In the genomic region with DNA sequence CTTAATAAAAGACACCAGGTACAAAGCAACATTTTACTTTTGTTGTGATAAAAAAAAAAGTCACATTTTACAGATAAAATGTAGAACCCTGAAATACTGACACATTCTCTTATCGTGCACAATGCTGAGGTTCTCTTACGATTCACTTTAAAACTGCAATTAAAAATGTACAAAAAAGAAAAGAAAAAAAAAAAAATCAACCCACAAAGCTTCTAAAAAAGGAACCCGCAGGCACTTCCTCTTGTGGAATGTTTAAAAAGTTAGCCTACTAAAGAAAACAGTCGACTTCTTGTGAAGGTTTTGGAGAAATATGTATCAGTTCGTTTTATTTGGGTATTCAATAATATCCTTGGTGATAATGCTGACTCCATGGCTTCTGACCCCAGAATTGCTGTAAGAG, we compare ENCODE assay signal across 22 mouse cellular contexts.
"Had no signal": no experiment of that assay in that cellular context is flagged by ENCODE, and none has a peak within 500 bp of the region (broad histone marks: within the 10 kb centered on the region; RNA-seq: fewer than 3 reads in every experiment).

No protein-coding gene starts in this region.

- DNase-seq: gastrocnemius, adult 2 months; gastrocnemius, postnatal 10 days; gastrocnemius, postnatal 25 days; heart, adult 2 months; heart, postnatal 14 days; heart, postnatal 36 days; kidney, adult 18-20 months; kidney, adult 8-10 months; kidney, postnatal 10 days; kidney, postnatal 25 days; kidney, postnatal 4 days; left cerebral cortex, postnatal 4 days had no signal

- H3K27ac ChIP-seq: gastrocnemius, adult 2 months; heart, adult 2 months; heart, embryonic 13.5 days; heart, embryonic 15.5 days; hindbrain, embryonic 13.5 days; hindbrain, embryonic 15.5 days; hindbrain, postnatal 0 days; intestine, embryonic 15.5 days; layer of hippocampus, adult 2 months; left cerebral cortex, adult 2 months; limb, embryonic 13.5 days; limb, embryonic 15.5 days had no signal

- H3K9me3 ChIP-seq: heart, embryonic 13.5 days; heart, embryonic 15.5 days; hindbrain, embryonic 13.5 days; hindbrain, embryonic 15.5 days; intestine, embryonic 15.5 days; limb, embryonic 13.5 days; limb, embryonic 15.5 days had no signal

- H3K4me3 ChIP-seq: gastrocnemius, adult 2 months; heart, adult 2 months; heart, embryonic 13.5 days; heart, embryonic 15.5 days; hindbrain, embryonic 13.5 days; hindbrain, embryonic 15.5 days; intestine, embryonic 15.5 days; layer of hippocampus, adult 2 months; left cerebral cortex, adult 2 months; limb, embryonic 13.5 days; limb, embryonic 15.5 days had no signal

- H3K27me3 ChIP-seq: heart, embryonic 13.5 days; heart, embryonic 15.5 days; hindbrain, embryonic 13.5 days; hindbrain, embryonic 15.5 days; intestine, embryonic 15.5 days; limb, embryonic 13.5 days; limb, embryonic 15.5 days had no signal

- H3K9ac ChIP-seq: heart, embryonic 13.5 days; heart, embryonic 15.5 days; hindbrain, embryonic 13.5 days; hindbrain, embryonic 15.5 days; intestine, embryonic 15.5 days; limb, embryonic 13.5 days; limb, embryonic 15.5 days had no signal
